Mouse (Mus musculus): ENCODE results near the gene Wapl.

DNA sequence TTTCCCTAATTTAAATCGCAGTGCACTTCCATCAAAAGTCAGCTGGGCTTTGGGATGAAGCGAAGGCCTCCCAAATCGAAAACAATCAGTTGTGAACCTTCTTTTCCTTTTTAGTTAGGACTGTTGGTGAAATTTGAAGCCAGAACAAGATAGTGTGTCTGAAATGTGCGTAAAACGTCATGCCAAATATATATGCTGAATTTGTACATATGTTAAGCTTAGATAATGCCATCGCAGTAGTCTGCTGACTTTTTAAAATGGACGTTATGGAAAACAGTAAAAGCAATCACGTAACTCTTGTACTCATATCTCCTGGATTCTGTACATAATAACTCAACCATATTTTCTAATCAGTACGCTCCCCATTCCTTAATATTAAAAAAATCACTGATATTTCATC, 1.2 kb downstream of the Wapl start:
- TF ChIP-seq POLR2A (IDR thresholded peaks at IDR 0.05; ENCODE audit: insufficient read length, low read depth): no peak
- TF ChIP-seq USF1 (IDR thresholded peaks at IDR 0.05; ENCODE audit: low read depth): no peak
- TF ChIP-seq E2F4 (IDR thresholded peaks at IDR 0.05; ENCODE audit: insufficient read depth): no peak
- no peak for TF ChIP-seq MAX (IDR thresholded peaks at IDR 0.05; ENCODE audit: low read depth)
- TF ChIP-seq CEBPB (IDR thresholded peaks at IDR 0.05; ENCODE audit: insufficient read depth, poor library complexity, severe bottlenecking): no peak
- TF ChIP-seq REST (IDR thresholded peaks at IDR 0.05; ENCODE audit: insufficient read depth, insufficient read length): no peak
